Mouse (Mus musculus): Measurements from ENCODE around the gene Stmn1.

Stmn1 gene

DNA sequence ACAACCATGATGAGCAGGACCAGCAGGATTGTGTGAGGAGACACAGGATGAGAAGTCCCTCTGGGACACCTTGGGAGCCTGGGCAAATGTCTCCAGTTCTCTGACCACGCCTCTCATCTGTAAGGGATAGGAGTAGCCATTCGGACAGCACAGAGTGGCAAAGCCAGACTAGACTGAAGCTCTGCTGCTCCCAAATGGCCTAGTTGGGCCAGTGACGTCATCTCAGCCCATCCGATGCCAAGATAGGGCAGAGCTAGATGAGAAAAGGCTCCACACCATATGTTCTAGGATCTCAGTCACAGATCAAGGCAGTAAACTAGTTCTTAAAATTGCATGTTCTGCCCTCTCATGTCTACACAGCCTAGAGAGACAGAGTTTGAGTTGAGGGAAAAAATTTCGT lies 9.3 kb upstream of the Stmn1 start:
- no peak for DNase-seq (ENCODE audit: low spot score)

DNA sequence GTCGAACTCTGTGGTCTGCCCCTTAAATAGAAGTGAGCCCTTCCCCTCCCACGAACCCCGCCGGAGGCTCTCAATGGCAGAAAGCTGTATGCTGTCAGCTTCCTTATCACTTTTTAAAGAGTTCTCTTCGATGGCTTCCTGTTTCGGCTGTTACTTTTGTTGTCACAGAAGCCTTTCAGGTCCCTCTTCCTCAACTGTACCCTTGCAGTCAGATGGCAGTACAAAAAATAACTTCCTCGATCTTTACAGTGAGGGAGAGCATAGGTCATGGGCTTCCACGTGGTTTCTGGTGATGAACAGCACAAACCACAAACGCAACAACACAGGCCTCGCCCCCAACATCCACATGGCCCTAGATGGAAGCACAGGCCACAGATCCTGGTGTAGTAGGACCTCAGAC lies 7.8 kb upstream of the Stmn1 start:
- DNase-seq (ENCODE audit: low spot score) = no peak

DNA sequence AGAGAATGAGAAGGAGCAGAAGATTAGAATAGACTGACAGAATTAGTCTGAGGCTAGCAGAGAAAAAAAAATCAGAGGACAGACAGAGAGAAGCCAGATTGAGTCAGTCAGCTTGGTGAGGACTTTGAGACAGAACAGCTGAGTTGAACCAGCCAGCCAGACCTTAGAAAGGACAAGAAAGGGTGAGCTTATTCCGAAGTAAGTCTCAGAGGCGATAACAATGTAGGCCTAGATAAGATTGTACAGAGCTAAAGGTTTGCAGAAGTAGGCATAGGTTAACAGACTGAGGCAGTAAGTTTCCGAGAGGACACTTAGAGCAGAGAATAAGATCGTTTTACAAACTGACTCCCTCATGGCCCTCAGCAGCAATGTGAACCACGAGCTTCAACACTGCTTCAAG lies 6.9 kb upstream of the Stmn1 start:
- no peak for DNase-seq (ENCODE audit: low spot score)

DNA sequence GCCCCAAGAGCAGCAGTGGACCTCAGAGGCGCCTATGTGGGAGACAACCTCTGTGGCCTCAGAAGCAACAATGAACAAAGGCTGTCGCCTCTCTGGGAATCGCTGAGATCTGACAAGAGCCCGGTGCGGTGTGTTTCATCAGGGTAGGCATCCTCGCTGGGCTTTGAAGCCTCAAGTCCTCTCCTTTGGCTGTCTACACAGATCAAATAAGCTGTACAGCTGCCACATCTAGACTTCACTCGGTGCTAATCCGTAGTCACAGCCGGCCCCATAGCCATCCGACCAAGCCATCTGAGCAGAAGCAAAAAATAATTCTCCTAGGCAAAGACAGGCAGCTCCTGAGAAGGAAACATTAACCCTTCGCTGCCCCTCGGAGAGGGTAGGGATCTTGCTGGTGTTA lies 2.3 kb upstream of the Stmn1 start:
- no peak for DNase-seq (ENCODE audit: low spot score)

DNA sequence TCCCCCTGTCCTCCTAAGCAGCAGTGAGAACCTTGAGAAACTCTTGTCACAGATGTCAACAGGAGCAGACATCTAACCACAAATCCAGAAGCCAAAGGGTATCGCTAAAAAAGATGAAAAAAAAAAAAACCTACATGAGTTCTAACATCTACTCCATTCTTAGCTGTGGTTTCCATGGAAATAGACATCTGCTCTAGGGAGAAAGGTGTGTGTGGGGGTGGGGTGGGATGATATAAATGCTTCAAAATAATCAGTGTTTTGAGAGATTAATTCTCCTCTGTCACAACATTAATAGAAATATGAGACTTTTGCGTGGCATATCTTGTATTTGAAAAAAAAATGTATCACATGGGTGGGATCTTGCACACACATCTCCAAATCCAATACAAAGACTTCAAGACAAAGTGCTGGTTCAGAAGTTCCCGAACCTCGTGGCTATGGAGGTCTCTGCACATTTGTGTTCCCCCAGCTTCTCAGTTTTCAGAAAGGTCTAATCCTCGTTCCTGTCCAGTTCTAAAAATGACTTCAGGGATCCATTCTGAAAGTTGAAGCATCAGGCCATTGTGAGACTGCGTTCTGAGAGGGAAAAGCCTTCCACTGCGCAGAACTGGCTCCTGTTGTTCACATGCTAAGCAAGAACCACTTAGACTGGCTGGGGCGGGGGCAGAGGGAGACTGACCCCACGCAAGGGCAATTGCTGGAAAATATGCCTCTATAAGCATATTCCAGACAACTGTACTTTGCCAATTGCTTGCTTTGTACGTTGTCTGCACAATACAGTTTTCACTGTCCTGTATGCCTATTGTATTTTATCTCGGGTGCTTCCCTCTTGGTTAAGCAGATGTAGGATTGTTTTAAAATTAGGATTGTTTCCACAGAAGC lies 1.5 kb upstream of the Stmn1 start:
- DNase-seq (ENCODE audit: low spot score) = no peak

DNA sequence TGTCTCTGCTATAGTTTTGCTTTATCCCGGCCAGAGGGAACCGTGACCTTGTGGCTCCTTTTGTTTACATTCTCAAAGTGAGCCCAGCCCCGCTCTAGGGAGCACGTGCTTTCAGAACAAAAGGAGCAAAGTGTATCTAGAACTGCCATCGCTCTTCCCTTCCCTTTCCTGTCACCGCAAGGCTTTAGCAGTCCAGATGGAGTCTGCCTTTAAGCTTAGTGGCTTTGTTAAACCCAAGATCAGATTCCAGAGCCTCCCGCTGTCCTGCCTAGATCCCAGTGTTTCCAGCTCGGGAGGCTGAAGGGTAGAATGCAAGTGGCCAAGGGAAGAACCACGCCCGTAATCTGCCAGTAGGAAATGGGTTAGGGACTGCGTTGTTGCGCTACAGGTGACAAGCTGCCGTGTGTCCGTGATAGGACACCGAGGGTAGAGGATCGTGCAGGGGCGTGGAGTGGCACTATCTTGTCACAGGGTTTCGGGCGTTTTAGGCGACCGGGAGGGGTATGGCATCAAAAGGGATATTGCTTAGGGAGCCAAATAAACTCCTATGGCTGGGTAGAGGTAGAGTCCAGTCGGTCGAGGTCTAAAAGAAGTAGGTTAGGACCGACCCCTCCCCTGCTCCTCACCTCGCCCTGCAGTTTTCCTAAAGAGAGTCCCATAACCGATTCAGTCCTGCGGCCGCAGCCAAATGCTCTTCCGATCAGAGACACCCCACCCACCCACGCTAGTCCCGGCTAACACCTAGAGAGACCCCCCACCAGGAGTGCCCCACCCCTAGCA lies 495 bp upstream of the Stmn1 start:
- DNase-seq (ENCODE audit: low spot score) = no peak

DNA sequence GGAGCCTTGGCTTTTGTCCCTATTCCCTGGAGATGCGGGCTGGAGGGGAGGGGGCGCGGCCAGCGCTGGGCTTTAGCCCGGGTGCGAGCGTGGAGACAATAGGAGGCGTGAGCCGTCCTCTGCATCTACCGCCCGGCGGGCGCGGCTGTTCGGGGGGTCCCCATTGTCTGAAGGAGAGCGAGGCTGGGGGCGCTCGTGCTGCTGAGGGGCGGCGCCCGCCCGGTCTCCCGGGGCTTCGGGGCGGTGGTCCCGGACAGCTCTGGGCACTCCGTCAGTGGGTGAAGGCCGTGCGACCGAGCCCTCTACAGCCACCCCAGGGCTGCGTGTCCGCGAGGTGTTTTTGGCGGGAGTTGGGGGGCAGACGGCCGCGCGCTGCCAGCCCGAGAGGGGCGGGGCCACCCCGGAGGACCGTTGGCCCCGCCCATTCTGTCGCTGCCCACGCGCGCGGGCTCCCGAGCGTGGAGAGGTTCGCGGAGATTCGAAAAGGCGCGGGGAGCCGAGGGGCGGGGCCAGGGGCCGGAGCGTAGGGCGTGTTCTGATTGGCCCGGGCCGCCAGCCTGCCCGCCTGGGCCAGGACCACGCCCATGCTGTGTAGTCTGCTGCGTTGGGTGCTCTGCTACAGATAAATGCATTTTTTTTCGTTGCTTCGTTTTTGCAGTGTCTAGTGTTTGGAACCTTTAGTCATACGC lies 602 bp downstream of the Stmn1 start:
- peak; percentile 99 for DNase-seq (ENCODE audit: low spot score)

DNA sequence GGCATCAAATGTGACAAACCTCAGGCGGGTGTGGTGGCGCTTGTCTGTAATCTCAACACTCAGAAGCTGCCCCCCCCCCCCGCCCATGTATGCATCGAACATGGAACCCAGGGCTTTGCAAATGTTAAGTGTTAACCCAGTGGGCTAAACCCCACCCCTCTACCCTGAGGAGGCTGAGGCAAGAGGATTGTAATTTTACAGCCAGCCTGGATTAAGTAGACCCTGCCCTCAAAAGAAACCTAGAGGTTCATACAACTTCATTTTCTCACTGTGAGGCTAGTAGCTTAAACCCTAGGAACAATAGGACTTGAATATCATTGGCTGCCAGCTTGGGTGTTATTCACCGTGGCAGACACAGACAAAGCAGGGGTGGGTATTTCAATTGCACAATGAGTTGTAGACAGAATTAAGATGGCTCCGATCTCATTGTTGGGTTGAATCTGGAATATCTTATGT lies 1.2 kb downstream of the Stmn1 start:
- no peak for DNase-seq (ENCODE audit: low spot score)

DNA sequence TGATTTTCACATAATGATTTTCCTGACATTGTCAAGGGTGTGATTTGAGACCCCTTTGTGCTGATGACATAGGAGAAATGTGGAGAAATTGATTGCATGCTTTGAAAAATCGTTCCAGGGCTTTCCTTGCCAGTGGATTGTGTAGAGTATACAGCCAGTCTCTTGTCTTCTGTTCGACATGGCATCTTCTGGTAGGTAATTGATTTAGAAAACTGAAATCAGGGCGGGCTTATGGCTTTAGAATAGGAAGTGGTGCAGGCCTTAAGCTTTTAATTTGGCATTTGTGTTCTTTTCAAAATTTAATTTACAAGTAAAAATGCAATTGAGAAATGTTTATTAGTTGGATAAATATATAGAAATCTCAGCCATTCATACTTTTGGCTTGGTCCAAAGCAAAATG lies 1.9 kb downstream of the Stmn1 start:
- no peak for DNase-seq (ENCODE audit: low spot score)

DNA sequence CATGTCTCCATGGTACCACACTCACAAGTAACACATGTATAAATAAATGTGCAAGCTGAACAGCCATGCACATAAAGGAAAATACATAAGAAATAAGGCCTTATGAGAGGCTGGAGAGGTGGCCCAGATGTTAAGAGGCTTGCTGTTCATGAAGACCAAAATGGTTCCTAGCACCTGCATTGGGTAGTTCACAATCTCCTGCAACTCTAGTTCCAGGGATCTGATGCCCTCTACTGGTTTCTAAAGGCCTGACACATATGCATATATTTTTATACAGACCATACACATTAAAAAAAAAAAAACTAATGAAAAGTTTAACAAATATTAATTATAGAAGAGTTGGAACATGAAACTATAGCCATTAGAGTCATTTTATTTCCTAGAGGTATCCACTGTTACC lies 3.3 kb downstream of the Stmn1 start:
- no peak for DNase-seq (ENCODE audit: low spot score)

DNA sequence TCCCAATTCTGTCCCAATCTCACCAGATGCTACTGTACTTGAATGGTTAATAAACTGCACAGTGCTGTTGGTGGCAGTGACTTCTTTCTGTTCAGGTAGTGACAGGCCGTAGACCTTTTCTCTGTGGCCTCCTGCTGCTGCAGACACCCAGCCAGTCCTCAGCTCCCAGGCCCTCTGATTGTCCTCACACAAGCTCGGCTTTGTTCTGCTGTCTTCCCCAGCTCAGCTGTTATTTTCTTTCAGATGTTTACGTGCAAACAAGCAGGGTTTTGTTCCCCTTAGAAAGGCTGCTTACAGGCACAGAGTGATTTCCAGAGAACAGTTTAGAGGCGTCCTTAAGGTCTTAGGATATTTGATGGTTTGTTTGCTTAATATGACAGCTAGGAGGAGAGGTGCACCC lies 5.6 kb downstream of the Stmn1 start:
- no peak for DNase-seq (ENCODE audit: low spot score)

DNA sequence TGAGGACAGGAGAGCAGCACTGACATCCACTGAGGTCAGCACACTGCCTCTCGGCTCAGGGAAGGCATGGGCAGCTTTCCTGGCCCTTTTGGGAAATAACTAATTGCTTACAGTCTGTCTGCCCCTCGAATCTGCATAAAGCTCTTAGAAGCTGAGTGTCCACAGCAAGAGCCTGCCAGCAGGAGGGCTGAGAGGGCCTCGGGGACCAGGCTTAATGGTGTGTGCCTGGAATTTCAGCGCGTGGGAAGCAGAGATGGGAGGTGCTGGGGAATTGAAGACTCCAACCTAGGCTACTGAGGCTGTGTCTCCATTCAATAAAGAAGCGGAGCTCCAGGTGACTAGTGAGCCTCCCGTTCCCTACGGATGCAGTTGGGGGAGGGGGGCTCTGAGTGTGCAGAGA lies 6.1 kb downstream of the Stmn1 start:
- no peak for DNase-seq (ENCODE audit: low spot score)

DNA sequence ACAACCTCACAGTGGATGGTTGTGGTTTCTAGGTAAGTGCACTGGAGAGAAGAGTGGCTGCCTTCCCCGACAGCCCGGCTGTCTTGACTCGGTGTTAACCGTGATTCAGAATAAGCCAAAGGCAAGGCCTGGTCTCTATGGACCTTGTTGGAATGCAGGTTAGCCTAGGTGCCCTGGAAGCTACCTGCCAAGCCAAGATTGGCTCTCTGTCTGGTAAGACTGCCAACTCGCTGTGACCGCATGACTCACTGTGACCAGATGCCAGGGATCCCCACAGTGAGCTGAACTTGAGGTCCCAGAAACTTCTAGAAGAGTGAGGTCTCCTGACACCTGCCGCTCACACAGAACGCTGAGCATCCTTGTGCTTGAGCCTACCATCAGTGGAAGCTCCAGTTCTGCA lies 8.8 kb downstream of the Stmn1 start:
- no peak for DNase-seq (ENCODE audit: low spot score)

DNA sequence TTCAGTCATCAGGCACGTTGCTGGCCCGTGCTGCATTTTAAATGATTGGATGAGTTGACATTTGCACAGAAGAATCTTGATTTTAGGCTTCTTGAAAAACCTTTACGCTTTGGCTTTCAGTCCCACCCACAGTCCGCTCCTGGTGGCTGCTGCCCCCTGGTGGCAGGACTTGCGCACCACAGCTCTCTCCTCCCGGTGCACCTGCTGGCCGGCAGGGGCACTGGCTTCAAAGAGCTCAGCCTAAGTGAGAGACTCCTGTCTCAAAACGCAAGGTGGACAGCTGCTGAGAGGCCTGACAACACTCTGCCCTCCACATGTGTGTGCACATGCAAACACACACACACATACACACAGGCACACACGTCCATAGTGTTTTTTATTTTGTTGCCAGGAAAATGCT lies 9.9 kb downstream of the Stmn1 start:
- peak; percentile 97 for DNase-seq (ENCODE audit: low spot score)

DNA sequence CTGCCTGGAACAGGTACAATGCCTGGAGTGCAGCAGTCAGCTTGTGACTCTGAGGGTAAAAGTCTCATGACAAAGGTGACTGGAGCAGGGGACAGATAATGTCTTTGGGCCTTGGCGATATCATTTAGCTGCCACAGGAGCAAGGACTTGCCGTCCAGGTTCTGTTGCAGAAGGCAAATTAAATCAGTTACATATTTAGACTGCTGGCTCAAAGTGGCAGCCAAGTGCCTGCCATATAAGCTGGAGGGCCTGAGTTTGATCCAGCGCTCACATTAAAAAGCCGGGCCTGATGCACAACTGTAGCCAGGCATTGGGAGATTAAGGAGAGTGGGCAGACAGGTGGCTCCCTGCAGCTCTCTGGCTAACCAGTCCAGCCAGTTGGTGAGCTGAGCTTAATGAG lies 11.7 kb downstream of the Stmn1 start:
- no peak for DNase-seq (ENCODE audit: low spot score)

DNA sequence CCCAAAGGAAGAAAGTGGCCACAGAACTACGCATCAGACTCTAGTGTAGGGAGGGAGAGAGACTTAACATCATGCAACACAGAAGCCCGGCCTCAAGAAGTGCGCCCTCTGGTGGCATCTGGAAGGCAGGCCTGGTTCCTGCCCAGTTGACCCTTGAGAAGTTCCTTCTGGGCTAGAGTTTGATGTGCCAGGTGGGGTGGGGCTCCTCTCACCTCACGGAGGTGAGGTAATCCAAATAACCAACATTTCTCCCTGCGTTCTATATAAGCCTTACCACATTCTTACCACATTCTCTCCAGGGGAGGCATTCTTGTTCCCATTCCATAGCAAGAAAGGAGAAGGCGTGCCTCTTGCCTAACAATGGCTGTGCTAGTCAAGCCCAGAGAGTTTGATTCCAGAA lies 12.7 kb downstream of the Stmn1 start:
- DNase-seq (ENCODE audit: low spot score) = peak; percentile 89

DNA sequence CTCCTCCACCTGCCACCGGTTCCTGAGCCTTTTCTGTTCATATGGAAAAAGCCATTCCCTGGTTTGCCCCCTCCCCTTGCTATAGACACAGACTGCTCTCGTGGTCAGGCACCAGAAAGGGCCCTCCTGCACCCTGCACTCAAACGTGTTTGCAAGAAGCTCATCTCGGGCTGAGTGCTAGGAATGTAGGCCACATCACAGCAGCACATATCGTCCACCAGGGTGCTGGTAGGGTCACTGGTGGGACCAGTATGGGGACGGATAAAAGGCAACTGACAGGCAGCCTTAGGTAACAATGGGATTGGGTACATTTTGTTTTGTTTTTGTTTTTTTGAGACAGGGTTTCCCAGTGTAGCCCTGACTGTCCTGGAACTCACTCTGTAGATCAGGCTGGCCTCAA lies 13.2 kb downstream of the Stmn1 start:
- DNase-seq (ENCODE audit: low spot score) = no peak

DNA sequence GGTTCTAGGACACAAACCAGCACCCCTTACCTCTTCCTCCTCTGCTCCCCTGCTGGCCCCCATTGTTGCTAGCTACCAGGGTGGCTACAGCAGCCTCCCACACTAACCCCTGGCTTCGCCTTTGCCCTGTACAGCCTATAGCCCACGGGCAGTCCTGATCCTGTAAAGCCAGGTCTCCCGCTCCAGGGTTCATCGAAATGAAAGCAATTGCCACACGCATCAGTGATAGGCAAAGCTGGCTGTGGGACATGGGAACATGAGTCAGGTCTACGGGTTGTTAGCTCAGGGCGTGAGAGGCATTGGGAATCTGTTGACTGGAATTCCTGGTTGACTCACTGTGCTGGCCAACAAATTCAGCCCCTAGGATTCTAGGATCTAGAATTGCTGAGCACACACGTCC lies 14.3 kb downstream of the Stmn1 start:
- DNase-seq (ENCODE audit: low spot score) = no peak

DNA sequence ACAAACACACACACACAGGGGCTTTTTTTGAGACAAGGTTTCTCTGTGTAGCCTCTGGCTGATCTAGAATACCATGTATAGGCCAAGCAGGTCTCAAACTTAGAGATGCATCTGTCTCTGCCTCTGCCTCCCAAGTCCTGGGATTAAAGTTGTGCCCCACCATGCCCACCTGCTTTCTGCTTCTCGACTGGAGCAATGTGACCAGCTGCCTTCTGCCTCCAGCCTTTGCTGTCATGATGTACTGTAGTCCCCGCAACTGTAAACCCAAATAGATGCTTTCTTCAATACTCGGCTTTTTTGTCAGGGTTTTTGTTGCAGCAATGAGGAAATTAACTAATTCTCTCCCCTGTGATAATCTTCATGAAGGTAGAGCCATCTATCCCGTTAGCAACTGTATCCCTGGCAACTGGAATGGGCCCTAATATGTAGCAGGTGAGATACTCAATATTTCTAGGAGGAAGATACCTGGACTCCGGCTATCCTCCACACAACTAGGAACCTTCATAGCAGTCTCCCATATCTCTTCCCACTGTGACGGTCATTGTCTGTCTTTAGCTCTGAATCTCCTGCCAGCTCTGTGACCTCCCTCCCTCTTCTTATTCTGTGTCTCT lies 15.1 kb downstream of the Stmn1 start:
- no peak for DNase-seq (ENCODE audit: low spot score)

DNA sequence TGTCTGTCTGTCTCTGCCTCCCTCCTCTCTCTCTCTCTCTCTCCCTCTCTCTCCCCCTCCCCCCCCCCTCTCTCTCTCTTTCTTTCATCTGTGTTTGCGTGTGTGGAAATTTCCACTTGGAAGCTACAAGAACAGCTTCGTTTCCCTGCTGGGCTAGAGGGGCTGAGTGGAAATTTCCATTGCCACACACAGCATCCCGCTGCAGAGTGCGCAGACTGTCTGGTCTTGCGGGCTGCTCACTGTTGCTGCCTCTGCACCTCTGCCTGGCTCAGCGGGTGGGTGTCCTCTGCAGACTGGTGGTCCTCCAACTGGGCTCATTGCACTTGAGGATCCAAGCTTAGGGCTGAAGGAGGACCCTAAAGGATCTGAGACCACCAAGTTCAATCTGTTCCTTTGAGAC lies 15.6 kb downstream of the Stmn1 start:
- DNase-seq (ENCODE audit: low spot score) = no peak

DNA sequence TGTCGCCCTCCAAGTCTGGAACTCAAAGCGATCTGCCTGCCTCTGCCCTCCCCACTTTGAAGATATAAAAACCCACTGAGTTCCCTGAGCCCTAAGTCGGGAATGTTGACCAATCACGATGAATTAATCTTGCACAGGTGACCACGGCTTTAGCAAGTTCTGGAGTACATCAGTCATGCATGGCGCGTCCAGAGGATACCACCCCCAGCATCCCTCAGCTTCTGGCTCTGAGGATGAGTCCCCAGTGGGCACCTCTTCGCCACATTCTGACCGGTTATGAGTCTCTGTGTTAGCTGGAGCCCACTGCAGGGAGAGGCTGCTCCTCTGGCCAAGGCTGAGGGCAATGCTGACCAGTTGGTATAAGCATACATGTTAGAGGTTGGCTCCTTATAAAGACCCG lies 16.1 kb downstream of the Stmn1 start:
- DNase-seq (ENCODE audit: low spot score) = no peak

DNA sequence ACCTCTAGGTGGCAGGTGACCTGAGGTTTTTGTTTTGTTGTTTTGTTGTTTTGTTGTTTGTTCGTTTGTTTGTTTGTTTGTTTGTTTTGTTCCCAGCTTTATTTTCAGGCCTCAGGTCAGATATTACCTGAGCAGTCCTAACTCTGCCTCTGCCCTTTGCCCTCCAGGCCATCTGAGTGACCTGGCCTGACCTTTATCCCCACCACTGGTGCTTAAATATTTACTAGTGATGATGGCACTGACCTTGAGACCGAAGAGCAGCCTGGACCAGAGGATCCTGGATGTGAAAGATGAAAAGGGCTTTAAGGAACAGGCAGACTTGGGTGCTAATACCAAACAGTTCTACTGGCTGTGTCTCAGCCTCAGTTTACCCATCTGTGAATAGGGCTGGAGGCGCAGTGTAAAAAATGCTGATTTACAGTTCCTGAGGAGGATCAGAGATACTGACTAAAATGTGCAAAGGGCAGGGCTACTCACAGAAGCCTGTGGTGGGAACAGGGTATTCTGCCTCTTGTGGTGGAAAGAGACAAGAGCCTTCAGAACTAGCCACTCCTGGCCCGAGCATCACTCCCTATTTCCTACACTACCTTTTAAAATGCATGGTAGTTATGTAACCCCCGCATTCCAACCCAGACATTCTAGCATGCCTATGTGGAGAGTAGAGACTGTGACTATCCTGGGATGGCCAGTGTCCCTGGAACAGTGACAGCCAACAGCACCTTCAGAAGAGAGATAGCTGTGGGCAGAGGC lies 17.2 kb downstream of the Stmn1 start:
- DNase-seq (ENCODE audit: low spot score) = no peak

Measured in testis, postnatal 10 days (tissue).